Mouse (Mus musculus) CH12F3 (cell line): Measurements from ENCODE around the gene 2300009A05Rik.

Experiments
- in situ Hi-C: fragments of 300-500 bp; cut with MboI; formaldehyde crosslinking; loops from 2 replicates; pipeline ENCODE4 v1.14.3; 2020; ENCODE audit warnings: low sequenced_read_pairs

Gene 2300009A05Rik

DNA sequence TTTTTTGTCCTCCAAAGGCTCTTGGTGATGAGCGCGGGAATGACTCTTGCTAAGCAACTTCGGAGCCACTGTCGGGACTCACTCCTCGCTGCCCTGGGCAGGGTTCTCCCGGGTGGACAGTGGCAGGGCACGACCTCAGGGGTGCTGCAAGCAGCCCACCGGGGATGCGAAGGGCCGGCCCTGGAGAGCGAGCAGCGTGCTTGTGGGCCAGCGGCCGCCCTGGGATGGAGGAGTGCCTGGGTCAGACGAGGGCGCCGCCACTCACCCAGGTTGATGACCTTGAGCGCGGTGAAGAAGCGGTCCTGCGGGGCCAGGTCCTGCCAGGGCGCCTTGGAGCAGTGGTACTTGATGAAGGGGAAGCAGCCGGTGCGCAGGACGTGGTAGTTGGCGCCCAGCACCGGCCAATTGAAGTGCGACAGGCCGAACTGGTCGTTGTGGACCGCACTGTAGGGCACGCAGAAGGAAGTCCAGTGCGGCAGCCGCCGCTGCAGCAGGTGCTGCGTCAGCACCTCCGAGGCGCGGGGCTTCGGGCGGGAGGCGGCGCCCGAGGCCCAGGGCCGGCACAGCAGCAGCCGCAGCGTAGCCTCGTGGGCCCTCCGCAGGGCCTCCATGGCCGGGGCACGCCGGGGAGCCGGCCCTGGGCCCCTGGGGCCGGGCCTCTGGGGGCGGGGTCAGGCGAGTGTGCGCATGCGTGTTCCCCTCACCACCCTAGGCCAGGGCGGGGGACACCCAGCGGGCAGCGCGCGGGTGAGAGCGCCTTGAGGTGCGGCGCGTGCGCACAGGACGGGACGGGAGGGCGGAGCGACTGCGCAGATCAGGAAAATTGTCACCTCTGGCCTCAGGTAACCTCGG is at the start of gene 2300009A05Rik:
Gene 2300009A05Rik (minus strand): TSS at position 636 of the 852 bp plus-strand sequence.
- in situ Hi-C loops, result no loop called here

DNA sequence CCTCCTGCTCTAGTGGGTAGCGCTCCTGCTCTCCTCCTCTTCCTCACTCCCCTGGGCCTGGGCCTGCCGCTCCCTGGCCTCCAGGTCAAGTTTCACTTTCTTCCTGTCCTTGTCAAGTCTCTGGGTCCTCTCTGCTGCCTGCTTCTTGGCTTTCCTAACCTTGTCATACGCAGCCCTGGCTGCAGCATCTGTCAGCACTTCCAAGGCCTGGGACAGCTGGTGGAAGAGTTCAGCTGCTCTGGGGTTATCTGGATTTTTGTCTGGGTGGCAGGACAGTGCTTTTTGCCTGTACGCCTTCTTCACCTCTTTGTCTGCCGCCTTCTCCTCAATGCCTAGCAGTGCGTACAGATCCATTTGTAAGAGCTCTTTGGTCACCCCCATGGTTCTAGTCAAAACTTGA is 44.6 kb upstream of the 2300009A05Rik start:
- in situ Hi-C loops, result no loop called here

DNA sequence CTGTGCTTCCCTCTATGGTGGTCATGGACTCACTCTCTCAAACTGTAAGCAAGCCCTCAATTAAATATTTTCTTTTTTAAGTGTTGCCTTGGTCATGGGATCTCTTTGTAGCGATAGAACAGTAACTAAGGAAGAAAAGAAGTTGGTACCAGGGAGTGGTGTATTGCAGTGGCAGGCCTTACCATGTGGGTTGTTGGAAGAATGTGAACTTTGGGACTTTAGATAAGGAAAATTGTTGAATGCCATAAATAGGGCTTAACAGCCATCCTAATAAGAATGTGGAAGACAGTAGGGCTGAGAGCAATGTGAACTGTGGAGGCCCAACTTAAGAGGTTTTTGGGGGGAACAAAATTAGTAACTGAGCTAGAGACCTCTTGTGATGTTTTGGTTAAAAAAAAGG is 31.6 kb upstream of the 2300009A05Rik start:
- in situ Hi-C loops, result no loop called here

DNA sequence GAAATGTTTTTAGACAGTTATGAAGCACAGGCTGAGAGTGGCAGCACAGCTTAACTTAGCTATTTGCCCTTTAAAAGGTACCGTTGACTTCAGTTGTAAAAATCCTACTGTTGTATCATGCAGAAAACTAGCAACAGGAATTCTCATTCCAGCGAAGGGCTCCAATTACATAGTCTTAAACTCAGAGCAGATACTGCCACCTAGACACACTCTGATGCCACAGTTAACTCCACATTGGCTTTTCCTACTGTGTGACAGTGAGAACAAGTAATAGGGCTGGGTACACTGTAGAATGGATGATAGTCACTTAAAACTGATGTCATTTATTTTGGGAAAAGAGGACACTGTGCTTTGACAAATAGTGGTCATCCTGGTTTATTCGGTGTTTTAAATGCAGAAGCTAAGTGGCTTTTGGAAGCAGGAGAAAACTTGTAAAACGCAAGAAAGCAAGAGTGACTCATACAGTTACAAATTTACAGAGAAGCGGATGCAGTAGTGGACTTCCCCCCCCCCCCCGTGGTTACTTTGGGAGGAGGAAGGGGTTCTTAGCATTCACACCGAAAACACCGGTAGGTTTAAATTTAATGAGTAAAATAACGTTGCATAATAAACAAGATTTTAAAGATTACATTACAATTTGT is 22.2 kb upstream of the 2300009A05Rik start:
- in situ Hi-C loops, result no loop called here

DNA sequence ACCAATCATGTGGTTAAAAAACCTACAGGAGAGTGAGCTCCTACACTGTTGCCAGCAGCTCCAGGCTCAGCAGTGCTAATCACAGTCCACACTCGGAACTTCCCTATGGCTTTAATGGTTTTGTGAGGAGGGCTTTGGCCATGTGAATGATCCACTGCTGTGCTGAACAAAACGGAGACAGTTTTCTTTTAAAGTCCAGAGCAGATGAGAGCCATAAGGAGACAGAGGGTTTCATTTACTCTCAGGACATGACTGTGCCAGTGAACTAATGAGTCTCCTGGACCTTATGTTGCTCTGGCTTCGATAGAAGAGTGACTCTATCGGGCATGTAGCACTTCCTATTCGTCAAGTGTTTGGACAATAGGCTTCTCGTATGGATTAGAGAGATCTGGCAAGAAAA is 21.4 kb upstream of the 2300009A05Rik start:
- in situ Hi-C loops, result no loop called here

DNA sequence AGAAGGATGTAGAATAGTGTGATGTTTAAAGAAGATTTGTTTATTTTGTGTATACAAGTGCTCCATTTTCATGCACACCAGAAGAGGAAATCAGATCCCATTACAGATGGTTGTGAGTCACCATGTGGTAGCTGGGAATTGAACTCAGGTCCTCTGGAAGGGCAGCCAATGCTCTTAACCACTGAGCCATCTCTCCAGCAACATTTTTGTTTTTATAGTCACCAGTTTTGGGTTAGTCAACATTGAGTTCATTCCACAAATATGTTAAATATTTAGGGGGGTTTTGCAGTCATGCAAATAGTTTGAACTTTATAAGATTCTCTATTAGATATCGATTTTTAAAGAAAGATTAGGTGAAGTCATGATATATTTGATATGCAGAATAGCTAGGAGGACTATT is 1.1 kb upstream of the 2300009A05Rik start:
- in situ Hi-C loops, result no loop called here

DNA sequence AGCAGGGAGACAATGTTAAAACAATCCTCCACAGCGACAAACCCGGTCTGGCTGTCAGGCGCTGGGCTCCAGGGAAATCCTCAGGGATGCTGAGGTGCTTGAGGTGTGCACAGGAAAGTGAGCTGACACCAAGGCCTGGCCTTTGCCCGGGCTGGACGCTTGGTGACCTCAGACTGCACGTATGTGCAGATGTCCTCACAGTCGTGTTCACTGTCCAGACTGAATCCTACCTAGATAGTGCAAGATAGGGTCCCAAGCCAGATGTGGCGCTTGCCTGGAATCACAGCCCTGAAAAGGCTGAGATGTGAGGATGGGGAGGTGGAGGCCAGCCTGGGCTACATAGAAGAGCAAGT is 393 bp upstream of the 2300009A05Rik start:
- in situ Hi-C loops, result no loop called here

DNA sequence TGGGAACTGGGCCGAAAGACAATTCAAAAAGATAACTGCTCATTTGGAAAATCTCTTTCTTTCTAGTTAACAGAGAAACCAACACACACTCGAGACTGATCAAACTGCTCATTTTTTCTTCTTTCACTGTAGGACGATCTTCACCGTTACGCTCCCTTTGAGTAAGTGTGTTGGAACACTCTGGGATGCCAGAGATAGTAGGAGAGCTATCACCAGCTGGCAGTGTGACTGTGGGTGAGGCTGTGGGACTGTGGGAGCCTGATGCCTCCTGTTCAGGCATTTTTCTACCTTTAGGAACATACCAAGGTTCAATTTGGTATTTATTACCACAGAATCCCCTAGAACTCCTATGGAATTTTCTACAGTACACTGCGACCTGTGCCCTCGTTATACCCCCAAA is 3.4 kb downstream of the 2300009A05Rik start:
- in situ Hi-C loops, result no loop called here

DNA sequence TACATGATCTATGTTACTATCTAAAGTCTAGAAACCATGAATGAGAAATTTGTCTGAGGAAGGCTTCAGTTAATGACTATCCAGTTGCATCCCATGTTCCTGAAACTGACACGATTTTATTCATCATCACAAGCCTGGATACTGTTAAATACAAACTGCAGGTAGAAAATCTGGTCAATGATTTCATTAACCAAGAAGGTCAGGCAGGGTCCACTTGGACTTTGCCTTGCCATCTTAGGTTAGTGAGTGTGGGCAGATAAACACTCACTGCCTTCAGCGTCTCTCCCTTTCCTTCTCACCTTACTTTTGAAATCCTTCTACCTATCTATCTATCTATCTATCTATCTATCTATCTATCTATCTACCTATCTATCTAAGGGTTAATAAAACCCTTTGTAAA is 7.7 kb downstream of the 2300009A05Rik start:
- in situ Hi-C loops, result no loop called here

DNA sequence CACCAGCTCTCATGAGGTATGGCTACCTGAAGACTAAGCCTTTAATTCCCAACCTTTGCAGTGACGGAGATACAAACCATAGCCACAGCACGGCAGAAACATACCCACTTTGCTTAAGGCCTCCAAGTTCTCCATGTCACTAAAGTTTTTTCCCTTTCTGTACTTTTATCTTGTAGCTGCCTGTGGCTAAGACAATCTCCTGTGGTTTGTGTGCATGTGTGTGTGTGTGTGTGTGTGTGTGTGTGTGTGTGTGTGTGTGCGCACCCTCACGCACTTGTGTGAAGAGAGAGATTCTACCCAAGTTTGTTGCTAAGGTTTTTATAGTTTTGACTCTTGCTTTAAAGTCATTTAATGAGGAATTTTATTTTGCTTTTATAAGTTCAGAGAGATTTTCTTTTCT is 16.3 kb downstream of the 2300009A05Rik start:
- in situ Hi-C loops, result no loop called here

DNA sequence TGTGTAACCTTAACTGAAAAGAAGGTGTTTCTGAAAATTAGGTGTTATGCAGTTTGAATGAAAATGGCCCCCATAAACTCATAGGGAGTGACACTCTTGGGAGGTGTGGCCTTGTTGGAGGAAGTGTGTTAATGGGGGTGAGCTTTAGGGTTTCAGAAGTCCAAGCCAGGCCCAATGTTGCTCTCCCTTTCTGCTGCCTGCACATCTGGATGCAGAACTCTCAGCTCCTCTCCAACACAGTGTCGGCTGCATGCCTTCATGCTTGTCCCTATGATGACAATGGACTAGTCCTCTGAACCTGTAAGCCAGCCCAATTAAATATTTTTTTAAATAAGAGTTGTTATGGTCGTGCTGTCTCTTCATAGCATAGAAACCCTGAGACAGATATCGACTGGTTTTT is 18.7 kb downstream of the 2300009A05Rik start:
- in situ Hi-C loops, result no loop called here

DNA sequence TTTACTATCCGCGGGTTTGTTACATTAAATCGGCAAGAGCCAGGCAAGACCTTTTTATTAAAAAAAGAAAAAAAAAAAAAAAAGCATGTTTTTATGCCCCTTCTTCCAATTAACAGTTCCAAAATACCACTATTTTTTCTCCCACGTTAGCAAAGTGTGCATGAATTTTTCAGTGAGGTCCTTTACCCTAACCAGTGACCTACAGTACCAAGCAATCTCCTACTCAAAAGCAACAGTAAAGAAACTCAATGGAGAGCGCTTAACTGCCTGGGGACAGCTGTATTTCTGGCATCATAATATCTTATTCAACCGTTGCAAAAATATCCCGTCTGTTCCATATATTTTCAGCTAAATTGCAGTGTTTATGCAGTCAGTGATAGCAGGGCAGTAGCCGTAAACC is 20.9 kb downstream of the 2300009A05Rik start:
- in situ Hi-C loops, result no loop called here

DNA sequence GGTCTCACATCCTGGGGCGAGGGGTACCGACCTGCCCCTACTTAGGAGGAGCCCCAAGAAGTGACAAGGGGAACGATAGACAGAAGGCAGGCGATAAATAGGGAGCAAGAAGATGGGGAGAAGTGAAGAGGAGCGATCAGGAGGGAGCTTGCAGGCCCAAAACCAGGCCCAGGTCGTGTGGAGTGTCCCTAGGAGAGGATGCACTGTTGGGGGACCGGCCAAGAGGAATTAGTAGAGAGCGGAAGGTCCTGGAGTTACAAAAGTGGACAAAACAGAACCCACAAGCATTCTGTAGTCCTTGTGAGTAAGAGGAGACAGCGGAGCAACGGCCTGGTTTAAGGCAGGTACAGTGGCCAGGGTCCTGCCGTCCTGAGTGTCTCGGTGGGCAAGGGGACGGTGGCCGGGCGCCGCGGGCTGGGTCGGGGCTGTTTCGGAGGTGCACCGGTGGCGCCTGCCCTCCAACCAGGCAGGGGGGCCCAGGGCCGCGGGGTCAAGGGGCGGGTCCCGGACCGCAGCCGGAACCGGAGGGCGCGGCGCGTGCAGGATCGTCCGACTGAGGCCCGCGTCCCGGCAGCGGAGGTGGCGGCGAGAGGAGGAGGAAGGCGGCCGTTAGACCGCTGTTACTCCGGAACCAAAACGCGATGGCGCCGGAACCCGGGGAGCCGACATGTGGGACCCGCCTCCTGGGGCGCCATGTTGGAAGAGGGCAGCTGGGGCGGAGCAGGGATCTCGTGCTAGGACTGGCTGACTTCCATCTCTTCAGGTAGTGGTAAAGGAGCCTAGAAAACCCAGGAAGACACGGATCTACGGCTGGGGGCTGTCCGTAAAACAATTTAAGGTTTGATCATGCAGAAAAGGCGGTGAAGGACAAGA is 21.5 kb downstream of the 2300009A05Rik start, which contains the start of gene Map2k5:
Gene Map2k5 (minus strand): TSS at position 633 of the 873 bp plus-strand sequence.
- in situ Hi-C loops, result no loop called here

DNA sequence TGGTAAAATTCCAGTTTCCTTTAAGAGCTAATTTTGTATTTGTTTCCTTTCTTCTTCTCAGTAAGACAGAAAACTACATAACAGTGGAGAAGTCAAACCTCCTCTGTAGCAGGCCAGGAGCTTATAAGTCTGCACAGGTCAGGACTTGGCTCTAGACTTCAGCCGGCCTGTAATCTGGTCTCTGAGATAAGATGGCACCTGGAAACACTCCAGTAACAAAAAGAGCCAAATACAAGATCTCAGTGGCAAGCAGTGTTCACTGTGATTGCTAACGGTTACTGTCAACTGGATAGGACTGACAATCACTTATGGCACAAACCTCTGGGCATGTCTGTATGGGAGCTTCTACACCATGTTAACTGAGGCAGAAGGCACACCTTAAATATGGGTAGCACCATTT is 25.7 kb downstream of the 2300009A05Rik start:
- in situ Hi-C loops, result no loop called here

DNA sequence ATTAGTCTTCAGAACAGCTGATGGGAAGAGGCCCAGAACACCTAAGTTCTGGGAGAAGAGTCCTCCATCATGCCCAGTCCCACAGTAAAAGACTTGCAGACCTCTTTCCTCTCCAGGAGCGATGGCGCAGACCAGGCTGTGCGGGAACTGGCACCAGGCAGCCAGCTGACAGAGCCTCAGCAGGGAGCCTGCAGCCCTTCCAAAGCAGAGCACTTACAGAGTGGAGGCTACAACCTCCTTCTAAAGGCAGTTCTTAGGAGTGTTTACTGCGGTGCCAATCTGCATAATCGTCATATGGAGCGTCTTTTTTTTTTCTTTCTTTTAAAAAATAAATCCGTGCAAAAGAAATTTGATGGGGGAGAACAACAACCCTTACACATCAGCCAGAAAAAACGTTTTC is 26.5 kb downstream of the 2300009A05Rik start:
- in situ Hi-C loops, result no loop called here

DNA sequence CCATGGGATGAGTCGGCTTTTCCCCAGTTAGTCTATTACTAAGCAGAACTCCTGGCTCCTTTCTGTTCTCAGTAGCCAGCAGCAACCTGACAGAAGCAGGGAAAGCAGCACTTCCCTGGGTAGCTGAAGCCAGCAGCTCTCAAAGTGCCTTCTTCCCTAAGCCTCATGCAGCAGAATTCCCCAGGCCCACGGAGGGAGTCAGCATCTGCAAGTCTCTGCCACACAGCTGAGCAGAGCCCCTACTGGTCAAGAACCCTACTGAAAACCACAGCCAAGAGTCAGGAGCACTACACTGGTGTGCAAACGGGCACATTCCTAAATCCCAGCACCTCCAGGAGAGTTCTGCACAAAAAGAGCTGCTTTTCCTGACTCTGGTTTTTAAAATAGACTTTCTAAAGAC is 38.6 kb downstream of the 2300009A05Rik start:
- in situ Hi-C loops, result no loop called here

DNA sequence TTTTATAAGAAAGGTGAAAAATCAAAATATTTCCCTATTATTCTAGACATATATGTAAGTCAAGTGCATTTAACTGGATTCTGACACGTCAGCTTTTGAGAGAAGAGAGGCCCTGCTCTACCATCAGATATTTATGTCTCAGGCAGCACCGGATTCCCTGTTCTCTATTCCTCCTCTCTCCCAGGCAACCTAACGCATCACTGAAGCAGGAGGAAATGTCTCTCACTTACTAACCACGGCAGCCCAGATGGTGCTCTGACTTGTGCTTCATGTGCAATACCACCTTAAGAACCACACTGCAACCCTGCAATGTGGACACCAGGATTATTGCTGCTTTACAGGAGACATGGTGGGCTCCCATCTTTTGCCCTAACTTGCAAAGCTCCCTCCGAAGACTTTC is 40.0 kb downstream of the 2300009A05Rik start:
- in situ Hi-C loops, result no loop called here

DNA sequence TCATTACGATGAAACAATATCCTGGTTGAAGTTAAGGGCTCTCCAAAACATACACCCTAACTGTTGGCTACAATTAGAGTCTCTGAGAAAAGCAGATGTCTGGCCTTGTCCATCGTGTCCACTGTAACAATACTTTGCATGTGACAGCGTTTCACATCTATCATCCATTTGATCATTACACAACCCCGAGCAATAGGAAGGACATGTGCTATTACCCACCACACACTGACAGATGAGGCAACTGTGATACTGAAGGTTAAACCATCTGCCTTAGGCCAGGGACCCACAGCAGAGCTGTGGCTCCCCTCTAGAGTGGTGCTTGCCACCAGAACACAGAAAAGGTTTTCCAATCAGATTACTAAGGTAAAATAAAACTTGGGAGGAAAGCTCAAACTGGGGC is 42.3 kb downstream of the 2300009A05Rik start:
- in situ Hi-C loops, result no loop called here

DNA sequence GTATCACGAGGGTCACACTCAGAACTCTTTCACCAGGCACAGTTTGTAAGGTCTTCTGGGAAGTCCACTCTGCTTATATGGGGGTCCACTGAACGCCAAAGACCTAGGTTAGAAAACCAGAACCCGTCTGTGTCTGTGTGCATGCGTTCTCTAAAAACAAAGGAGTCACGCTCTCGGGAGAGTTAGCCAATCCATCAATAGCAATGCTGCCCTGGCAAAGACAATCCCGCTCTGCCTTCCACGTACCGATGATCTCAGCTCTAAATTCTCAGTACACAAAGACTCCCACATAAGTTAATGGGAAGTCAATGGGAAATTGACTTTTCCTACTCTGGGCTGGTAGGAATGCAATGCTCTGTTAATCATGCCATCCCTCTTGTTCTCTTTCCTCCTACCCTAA is 42.8 kb downstream of the 2300009A05Rik start:
- in situ Hi-C loops, result no loop called here

DNA sequence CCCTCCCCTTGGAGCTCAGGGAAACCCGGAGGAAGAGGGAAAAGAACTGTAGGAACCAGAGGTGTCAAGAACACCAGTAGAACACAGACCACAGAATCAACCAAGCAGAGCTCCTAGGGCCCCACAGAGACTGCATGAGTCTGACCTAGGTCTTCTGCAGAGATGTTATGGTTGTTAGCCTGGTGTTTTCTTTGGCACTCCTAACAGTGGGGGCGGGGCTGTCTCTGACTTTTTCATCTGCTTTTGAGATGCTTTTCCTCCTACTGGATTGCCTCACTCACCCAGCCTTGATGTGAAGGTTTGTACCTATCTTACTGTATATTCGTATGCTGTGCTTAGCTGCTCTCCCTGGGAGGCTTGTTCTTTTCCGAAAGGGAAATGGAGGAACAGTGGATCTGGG is 44.9 kb downstream of the 2300009A05Rik start:
- in situ Hi-C loops, result no loop called here

DNA sequence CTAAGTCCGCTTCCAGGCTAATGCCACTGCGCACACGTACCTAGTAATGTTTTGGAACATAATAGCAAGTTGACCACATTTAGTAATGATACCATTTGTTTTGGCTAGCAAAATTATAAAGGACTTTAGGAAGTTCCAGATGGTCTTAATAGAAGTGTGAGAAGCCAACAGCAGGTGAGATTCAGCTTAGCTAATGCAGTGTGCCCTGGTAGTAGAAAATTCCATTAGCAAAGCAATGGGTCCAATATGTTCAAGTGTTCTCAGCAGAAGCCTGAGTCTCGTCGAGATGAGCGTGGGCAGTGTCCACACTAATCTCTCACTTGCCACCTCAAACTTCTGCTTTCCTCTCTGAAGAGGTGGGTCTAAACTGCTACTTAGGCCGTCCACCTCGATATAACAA is 49.0 kb downstream of the 2300009A05Rik start:
- in situ Hi-C loops, result no loop called here
